Mouse (Mus musculus): Measurements from ENCODE around the gene Ctsc. TPM values are rescaled to one million over a fixed set of nuclear protein-coding genes. Genes with fewer than 3 reads are reported as not detected.

The Ctsc gene
- polyA plus RNA-seq, 1 experiment from 2014 or later, result 28.3 TPM

DNA sequence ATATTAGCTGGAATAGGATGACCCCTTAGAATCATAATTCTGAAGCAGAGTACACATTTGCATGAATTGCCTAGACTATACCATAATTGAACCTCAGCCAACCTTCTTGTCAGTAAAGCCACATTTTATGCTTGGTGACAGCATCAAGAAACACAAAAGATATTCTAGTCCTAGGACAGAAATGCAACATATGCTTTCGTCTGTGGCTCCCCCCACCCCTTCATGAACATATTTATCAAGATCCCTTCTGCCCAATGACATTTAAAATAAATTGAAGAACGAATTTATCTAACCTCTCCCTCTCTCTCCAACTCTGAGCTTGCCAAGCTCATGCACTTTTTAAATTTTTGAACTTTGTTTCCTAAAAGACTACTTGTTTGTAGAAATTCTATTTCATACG, 38.5 kb downstream of the Ctsc start:
- H3K9me3 ChIP-seq, result no peaks in the 10 kb centered on the region
- H3K27me3 ChIP-seq (ENCODE audit: insufficient read depth, poor library complexity, severe bottlenecking), result no peaks in the 10 kb centered on the region
- no peaks in the 10 kb centered on the region for H3K4me1 ChIP-seq
- DNase-seq (ENCODE audit: low spot score), result no peak
- H3K36me3 ChIP-seq, result no peaks in the 10 kb centered on the region
- 71% methylated on average over 3 of the region's 3 CpGs for WGBS
- no peak overlapping the region for H3K27ac ChIP-seq
- no peak overlapping the region for H3K4me3 ChIP-seq

DNA sequence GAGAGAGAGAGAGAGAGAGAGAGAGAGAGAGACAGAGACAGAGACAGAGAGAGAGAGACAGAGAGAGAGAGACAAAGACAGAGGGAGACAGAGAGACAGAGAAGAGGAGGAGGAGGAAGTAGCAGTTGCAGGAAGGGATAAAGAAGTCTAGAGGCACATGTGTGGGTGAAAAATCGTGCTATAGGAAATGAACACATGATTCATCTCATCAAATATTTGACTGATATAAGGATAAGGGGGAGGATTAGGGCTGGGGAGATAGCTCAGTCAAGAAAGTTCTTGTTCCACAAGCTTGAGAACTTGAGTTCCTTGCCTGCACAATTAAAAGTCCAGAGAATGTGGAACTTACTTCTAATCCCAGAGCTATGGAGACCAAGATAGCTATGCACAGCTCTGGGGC, 40.6 kb downstream of the Ctsc start:
- 63% methylated on average over 1 of the region's 1 CpGs for WGBS
- H3K27me3 ChIP-seq (ENCODE audit: insufficient read depth, poor library complexity, severe bottlenecking), result no peaks in the 10 kb centered on the region
- no peaks in the 10 kb centered on the region for H3K36me3 ChIP-seq
- no peak overlapping the region for H3K27ac ChIP-seq
- no peaks in the 10 kb centered on the region for H3K4me1 ChIP-seq
- no peaks in the 10 kb centered on the region for H3K9me3 ChIP-seq
- no peak for DNase-seq (ENCODE audit: low spot score)
- no peak overlapping the region for H3K4me3 ChIP-seq

DNA sequence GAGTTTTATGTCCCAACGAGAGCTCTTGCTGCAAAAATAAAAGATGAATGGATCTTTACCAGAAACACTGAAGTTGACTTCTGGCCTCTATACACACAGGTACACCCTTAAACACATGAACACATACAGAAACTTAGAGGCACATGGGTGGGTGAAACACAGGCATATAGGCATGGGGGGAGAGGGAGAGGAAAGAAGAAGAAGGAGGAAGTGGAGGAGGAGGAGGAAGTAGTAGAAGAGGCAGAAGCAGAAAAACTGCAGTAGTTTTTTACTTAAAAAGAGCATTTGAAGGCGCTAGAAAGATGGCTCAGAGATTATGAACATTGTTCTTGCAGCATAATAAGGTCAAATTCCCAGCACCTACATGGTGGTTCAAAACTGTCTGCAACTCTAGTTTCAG, 41.0 kb downstream of the Ctsc start:
- Histone ChIP-seq H3K27me3 (ENCODE audit: insufficient read depth, poor library complexity, severe bottlenecking) (no peaks in the 10 kb centered on the region), H3K27ac (no peak overlapping the region), H3K4me1 (no peaks in the 10 kb centered on the region), H3K36me3 (no peaks in the 10 kb centered on the region), H3K4me3 (no peak overlapping the region), H3K9me3 (no peaks in the 10 kb centered on the region)
- DNase-seq (ENCODE audit: low spot score), result no peak
- 76% methylated on average over 2 of the region's 2 CpGs for WGBS

DNA sequence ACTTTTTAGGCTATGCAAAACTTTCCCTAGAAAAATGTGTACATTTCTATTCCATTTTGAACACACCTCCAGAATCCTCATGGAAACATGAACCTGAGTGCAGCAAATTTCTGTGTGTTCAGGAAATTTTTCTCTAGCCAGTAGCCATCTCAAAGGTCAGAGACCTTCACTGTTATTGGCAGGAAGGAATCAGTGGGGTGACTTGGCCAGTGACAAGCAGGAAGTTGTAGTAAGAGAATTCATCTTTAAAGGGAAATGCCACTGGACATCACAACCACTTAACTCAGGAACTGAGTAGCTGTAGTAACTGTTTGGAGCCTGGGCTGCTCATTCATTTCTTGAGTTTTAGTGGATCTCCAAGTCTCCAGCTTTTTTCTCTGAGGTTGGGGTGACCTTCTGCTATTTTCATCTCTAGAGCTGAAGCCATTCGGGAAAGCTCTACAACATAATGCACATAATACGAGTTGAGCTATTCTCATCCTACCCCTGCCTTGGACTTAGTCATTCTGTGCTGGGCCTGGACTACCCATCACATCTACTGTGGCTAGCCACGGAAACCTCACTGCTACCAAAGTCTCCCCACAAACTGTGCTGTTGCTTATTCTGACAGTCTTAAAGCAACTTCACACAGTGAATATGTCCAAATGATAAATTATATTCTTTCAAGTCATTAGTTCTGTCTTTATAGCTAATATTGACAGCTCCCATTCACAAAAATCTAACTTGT, 41.7 kb downstream of the Ctsc start:
- Histone ChIP-seq H3K4me3 (no peak overlapping the region), H3K27me3 (ENCODE audit: insufficient read depth, poor library complexity, severe bottlenecking) (no peaks in the 10 kb centered on the region), H3K9me3 (no peaks in the 10 kb centered on the region), H3K36me3 (no peaks in the 10 kb centered on the region), H3K27ac (no peak overlapping the region), H3K4me1 (no peaks in the 10 kb centered on the region)
- WGBS, result 87% methylated on average over 3 of the region's 3 CpGs
- DNase-seq (ENCODE audit: low spot score), result no peak

DNA sequence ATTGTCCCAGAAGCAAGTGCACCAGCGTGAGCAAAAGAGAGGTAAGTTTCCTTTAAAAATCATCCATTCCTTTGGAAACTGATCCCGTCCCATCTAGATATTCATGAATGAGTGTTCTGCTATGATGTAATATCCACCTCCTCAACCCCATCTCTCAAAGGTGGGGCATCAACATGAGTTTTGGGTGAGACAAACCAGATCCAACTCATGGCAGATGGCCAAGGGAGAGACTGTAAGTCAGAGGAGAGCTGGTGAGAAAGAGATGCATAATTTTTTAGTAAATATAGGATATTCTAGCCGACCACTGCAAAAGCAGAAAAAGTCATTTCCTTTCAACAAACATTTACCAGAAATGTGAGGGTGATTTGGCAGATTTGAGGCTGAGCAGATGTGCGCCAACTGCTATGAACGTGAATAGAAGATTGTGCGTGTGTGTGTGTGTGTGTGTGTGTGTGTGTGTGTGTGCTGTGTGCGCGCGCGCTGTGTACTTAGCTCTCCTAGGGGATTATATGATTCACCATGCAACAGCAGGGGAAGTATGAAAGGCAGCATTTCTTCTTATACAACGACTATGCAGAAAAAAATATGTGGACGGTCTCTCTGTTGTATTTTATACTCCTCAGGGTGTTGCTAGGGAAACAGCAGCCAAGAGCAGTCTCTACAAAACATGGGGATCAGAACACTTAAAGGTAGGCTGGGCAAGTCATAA, 42.9 kb downstream of the Ctsc start:
- no peak for DNase-seq (ENCODE audit: low spot score)
- Histone ChIP-seq H3K9me3 (no peaks in the 10 kb centered on the region), H3K27ac (no peak overlapping the region), H3K27me3 (ENCODE audit: insufficient read depth, poor library complexity, severe bottlenecking) (no peaks in the 10 kb centered on the region), H3K4me3 (no peak overlapping the region), H3K36me3 (no peaks in the 10 kb centered on the region), H3K4me1 (no peaks in the 10 kb centered on the region)
- WGBS, result 78% methylated on average over 12 of the region's 12 CpGs

DNA sequence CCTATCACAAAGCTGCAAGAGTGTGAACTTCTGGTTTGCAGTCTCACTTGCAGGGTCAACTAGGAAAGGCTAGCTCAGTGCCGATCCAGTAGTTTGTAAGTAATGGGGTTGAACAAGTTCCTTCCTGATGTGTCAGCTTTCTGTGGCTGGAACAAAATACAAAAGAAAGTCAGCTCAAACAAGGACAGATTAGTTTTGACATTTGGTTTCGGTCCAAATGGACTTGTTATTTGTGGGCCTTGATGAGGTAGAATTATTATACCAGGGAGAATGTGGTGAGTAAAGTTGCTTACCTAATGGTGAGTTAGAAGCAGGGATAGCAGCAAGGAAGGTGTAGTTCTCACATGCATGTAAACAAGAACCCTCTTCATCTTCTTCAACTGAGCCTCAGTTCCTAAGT, 44.5 kb downstream of the Ctsc start:
- no peaks in the 10 kb centered on the region for H3K36me3 ChIP-seq
- no peak for DNase-seq (ENCODE audit: low spot score)
- H3K4me1 ChIP-seq, result no peaks in the 10 kb centered on the region
- H3K27me3 ChIP-seq (ENCODE audit: insufficient read depth, poor library complexity, severe bottlenecking), result no peaks in the 10 kb centered on the region
- H3K27ac ChIP-seq, result no peak overlapping the region
- no peaks in the 10 kb centered on the region for H3K9me3 ChIP-seq
- no peak overlapping the region for H3K4me3 ChIP-seq
- WGBS, result 75% methylated on average over 2 of the region's 2 CpGs

DNA sequence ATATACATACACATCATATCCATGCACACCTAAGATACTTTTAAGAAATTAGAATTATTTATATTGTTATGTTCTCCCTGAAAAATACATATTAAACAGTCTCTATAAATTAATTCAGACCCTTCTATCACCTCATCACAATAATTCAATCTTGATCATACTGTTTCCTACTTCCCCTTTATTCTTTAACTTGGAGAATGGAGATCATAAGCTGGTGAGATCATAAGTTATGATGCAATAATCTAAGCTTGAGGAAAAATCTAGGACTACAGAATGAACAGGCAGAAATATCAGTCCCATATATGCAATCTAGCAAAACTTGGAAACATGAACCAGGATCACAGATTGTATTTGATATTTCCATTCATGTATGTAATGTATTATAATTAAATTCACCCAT, 49.6 kb downstream of the Ctsc start:
- H3K4me3 ChIP-seq, result no peak overlapping the region
- H3K36me3 ChIP-seq, result no peaks in the 10 kb centered on the region
- no peaks in the 10 kb centered on the region for H3K4me1 ChIP-seq
- H3K27ac ChIP-seq, result no peak overlapping the region
- H3K27me3 ChIP-seq (ENCODE audit: insufficient read depth, poor library complexity, severe bottlenecking), result no peaks in the 10 kb centered on the region
- no peak for DNase-seq (ENCODE audit: low spot score)
- H3K9me3 ChIP-seq, result no peaks in the 10 kb centered on the region

DNA sequence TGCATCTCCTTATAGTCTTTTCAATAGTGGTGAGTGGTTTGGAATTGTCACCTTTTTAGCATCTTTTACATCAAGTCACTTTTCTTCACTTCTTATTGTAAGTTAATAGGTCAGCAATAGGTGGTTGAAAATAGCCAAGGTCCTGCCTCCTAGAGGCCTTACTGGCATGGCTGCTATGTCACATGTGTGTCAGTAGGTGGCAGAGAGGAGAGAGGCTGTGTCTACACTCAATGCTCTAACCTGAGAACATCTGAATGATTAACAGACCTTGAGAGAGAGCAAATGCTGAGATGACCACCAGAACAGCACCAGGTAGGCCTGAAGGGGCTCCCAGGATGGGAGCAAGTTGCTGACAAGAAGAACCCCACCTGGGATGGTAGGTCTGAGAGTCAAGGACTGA, 65.9 kb downstream of the Ctsc start:
- Histone ChIP-seq H3K27ac (no peak overlapping the region), H3K36me3 (no peaks in the 10 kb centered on the region), H3K4me3 (no peak overlapping the region), H3K9me3 (no peaks in the 10 kb centered on the region), H3K27me3 (ENCODE audit: insufficient read depth, poor library complexity, severe bottlenecking) (no peaks in the 10 kb centered on the region), H3K4me1 (no peaks in the 10 kb centered on the region)
- DNase-seq (ENCODE audit: low spot score), result no peak

DNA sequence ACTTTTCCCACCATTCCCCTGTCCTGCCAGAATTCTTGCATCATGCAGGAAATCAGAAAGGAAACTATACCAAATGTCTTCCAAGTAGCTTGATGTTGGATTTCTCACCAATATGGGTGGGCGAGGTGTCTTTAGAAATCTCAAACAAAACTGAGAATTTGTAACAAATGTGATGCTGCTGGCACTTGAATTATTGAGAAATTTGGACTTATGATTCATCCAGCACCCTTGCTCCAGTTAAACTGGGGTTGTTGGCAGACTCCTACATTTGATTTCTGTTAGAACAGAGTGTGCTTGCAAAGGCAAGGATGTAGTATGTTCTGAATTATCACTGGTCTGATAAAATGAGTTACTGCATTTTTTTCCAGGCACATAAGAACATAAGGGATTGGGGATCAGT, 68.2 kb downstream of the Ctsc start:
- Histone ChIP-seq H3K27me3 (ENCODE audit: insufficient read depth, poor library complexity, severe bottlenecking) (no peaks in the 10 kb centered on the region), H3K9me3 (no peaks in the 10 kb centered on the region), H3K27ac (no peak overlapping the region), H3K36me3 (no peaks in the 10 kb centered on the region), H3K4me1 (no peaks in the 10 kb centered on the region), H3K4me3 (no peak overlapping the region)
- WGBS, result 63% methylated on average over 1 of the region's 1 CpGs
- DNase-seq (ENCODE audit: low spot score), result no peak

DNA sequence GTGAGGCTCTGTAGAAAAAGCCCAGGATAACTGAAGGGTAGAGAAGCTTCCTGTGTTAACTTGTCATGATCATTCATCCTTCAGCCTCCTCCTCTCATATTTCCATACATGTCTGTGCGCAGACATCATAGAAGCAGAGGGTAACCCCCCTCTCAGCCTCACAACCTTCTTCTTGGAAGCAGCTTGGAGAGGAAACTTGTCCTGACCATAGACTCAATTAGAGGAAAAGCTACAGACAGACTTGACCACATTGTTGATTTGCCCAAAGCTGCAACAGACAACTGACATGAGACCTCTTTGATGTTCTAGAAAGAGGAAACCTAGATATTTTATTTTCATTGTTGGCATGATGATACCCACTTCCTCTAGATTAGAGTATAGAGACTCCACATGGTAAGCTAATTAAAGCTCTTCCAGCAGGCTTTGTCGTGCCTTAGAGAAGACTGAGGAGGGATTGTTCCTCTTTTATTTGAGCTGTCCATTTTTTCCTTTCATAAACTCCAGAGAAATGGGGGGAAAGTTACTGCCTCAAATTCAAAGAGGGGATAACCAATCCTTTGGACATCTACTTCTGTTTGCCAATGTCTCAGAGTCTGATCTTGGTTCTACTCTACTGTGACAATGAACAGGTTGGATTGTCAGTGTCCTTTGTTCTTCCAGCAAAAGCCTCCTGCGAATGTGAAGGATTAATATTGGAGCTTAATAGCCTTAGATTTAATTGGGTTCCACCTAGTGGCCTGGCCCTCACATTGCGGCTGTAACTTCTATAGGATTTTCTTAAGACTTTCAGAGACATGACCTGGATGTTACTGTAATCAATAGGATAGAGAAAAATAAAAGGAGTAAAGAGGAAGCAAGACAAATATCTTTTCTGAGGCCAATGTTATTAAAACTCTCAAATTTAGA, 79.2 kb downstream of the Ctsc start:
- Histone ChIP-seq H3K36me3 (no peaks in the 10 kb centered on the region), H3K4me1 (no peaks in the 10 kb centered on the region), H3K4me3 (no peak overlapping the region), H3K27me3 (ENCODE audit: insufficient read depth, poor library complexity, severe bottlenecking) (no peaks in the 10 kb centered on the region), H3K9me3 (no peaks in the 10 kb centered on the region), H3K27ac (no peak overlapping the region)
- WGBS, result 44% methylated on average over 4 of the region's 4 CpGs
- no peak for DNase-seq (ENCODE audit: low spot score)

DNA sequence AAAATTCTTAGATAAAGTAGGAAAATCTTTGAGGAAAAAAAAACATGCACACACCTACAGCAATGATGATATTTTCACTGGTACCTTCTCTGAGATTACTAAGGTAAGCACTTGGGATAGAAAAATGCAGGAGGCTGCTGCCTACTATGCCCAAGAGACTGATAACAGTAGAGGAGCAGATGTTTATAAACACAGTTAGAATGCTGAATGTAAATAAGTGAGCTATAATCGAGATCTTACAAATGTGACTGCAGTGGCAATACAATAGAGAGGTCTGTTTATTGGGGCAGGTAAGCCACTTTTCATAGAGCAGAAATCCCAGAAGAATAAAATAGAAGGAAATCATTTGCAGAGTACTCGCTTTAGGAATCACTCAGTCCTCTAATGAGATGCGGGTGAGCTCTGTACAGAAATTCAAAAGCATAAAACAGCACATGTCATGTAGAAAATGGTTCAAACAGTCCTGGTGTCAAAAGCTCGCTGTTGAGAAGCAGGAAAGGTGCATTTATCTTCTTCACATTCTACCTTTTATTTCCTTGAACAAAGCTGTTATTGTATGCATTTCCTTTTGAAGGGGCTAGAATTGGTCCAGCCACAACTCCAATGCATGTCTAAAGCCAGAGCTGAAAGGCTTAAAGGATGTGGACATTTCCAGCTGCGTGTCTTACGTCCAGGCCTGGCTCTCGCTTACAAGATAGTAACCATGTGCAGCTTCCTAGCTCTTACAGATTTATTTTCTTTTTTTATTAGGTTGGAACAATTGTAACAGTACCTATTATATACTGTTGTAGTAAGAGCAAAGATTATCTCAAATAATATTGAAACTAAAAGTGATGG, 80.4 kb downstream of the Ctsc start:
- no peaks in the 10 kb centered on the region for H3K27me3 ChIP-seq (ENCODE audit: insufficient read depth, poor library complexity, severe bottlenecking)
- H3K4me1 ChIP-seq, result no peaks in the 10 kb centered on the region
- H3K36me3 ChIP-seq, result no peaks in the 10 kb centered on the region
- H3K9me3 ChIP-seq, result no peaks in the 10 kb centered on the region
- no peak for DNase-seq (ENCODE audit: low spot score)
- WGBS, result 72% methylated on average over 7 of the region's 7 CpGs
- no peak overlapping the region for H3K27ac ChIP-seq
- no peak overlapping the region for H3K4me3 ChIP-seq

Data from heart, embryonic 10.5 days (tissue).